Mouse (Mus musculus) ES-Bruce4 (cell line): Measurements from ENCODE around the gene Dnajc7.

ENCODE experiments used
- CTCF ChIP-seq: IDR thresholded peaks from one replicate; pipeline ENCODE4 v1.8.1; 2011; ENCODE audit warnings: low read depth, low read length
- EP300 ChIP-seq: IDR thresholded peaks from 2 replicates; pipeline ENCODE4 v1.6.1; 2011; ENCODE audit warnings: low read depth, low read length; ENCODE audit not compliant: insufficient read depth

- TF ChIP-seq CTCF (no peak), EP300 (no peak)
Measured at GRCm38 (mm10) chr11:100607121-100607520, 12.8 kb downstream of the Dnajc7 start.
